Mouse (Mus musculus) layer of hippocampus, adult 11-12 months (tissue): ENCODE measurements at regions not wholly inside any gene's neighbourhood (a gene's known extent, or its start where the extent isn't known, plus 50 kb on each side); places are given as distances from the start of the nearest gene placed in this dataset.

ENCODE experiments used
- DNase-seq: peaks from one replicate; pipeline ENCODE4 v3.0.0; 2022; ENCODE audit warnings: low spot score

- no peak for DNase-seq
Measured at GRCm38 (mm10) chr12:106128944-106129724, 119.1 kb downstream of the Vrk1 start.

- no peak for DNase-seq
Measured at GRCm38 (mm10) chr12:106130071-106130676, 120.1 kb downstream of the Vrk1 start.

DNA sequence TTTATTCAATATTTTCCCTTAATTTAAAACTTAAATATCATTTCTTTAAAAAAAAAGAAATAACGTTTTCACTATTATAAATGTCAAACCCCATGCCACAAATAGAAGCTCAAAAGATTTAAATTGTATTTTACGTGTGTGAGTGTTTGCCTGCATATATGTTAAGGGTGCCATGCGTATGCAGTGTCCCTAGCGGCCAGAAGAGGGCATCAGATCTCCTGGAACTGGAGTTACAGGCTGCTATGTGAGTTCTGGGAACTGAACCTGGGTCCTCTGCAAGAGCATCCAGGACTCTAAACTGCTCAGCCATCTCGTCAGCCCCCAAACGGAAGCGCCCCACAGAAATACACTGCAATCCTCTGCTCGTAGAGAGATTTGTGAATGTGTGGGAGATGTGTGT lies 122.7 kb downstream of the Vrk1 start:
- DNase-seq = no peak

GRCm38 (mm10) chr12:106138466-106138865 lies 128.4 kb downstream of the Vrk1 start:
- DNase-seq = no peak

DNA sequence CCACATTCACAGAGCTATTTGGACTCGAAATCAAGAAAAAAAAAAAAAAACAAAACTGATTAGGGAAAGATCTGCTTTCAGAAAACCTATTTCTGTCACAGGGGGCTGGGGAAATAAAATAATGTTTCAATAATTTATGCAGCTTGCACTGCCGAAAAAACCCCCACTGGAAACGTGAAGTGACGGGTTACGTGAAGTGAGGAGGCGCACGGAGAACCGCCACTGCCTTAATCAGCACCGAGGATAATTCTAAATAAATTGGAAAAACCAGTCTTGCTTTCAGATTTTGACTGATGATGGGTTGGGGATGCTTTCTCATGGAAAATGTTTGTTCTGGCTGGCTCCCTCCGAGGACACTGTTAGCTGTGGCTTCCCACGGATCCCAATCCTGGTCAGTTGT lies 129.5 kb downstream of the Vrk1 start:
- DNase-seq = no peak

- no peak for DNase-seq
Measured at GRCm38 (mm10) chr12:106139927-106140326, 129.9 kb downstream of the Vrk1 start.

- no peak for DNase-seq
Measured at GRCm38 (mm10) chr12:106140671-106141070, 130.6 kb downstream of the Vrk1 start.

- DNase-seq = no peak
Measured at GRCm38 (mm10) chr12:106143548-106143947, 133.5 kb downstream of the Vrk1 start.

- peak; percentile 26 for DNase-seq
Measured at GRCm38 (mm10) chr12:106156837-106157236, 146.8 kb downstream of the Vrk1 start.

GRCm38 (mm10) chr12:106157827-106158226 lies 147.8 kb downstream of the Vrk1 start:
- DNase-seq = no peak

- DNase-seq = peak; percentile 25
Measured at GRCm38 (mm10) chr12:106158620-106159019, 148.6 kb downstream of the Vrk1 start.

DNA sequence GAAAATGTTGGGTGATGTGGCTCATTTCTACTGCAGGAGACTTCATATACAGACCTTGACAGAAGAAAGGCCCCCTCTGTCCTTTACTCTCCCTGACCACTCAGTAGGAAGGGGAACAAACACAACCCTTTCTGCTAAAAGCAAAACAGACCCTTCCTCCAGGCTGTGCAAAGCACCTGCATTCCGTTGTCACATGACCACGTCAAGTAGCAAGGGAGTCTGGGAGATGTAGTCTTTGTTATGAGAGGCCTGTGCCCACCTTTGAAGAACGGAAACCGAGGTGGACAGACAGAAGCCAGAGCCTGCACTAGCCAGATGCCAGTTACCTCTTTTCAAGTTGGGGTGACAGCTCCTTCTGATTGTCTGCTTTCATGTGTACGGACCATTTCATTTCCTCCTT lies 161.3 kb downstream of the Vrk1 start:
- no peak for DNase-seq

- DNase-seq = no peak
Measured at GRCm38 (mm10) chr12:106173211-106173610, 163.2 kb downstream of the Vrk1 start.

DNA sequence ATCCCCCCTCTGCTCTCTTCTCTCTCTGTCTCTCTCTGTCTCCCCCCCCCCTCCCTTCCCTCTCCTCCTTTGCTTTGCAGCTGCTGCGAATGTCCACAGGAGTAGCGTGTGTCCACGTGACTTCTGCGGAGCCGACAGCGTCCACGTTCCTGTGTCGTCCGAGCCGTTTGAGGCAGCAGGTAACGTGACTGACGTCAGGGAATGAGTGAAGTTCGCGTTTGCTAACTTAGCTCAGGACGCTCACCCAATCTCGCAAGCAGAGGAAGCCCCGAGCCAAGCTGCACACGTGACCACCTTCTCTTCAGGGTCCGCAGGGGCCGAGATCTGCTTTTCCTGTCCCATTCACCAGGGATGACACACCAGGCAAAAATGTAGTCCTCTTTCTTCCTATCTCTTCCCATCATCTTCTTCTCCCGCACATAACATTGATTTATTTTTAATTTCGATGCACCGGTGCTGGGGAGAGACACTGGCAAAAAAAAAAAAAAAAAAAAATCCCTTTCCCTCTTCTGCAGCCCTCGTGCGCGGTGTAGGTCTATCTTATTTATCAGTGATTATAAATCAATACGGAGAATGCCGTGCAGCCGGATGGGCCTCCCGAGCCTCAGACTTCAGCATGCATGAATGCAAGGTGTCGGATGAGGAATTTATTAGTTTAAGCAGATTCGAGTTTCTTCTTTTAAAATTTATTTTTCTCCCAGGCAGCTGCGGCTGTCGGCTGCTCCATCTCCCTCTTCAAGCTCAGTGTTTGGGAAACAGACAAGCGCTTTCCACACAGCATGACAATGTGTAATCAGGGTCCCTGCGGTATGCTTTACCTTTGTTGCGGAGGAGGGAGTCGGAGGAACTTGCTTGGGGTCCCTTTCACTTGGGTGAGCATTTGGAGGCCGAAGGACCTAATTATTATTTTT lies 164.3 kb downstream of the Vrk1 start:
- DNase-seq = no peak

- DNase-seq = no peak
Measured at GRCm38 (mm10) chr12:106174981-106175700, 165.1 kb downstream of the Vrk1 start.

- no peak for DNase-seq
Measured at GRCm38 (mm10) chr12:106177302-106177701, 167.3 kb downstream of the Vrk1 start.

GRCm38 (mm10) chr12:106177861-106178260 lies 167.8 kb downstream of the Vrk1 start:
- DNase-seq = no peak

- no peak for DNase-seq
Measured at GRCm38 (mm10) chr12:106178688-106179205, 168.7 kb downstream of the Vrk1 start.

- no peak for DNase-seq
Measured at GRCm38 (mm10) chr12:106182923-106183322, 172.9 kb downstream of the Vrk1 start.

GRCm38 (mm10) chr12:106183973-106184372 lies 173.9 kb downstream of the Vrk1 start:
- no peak for DNase-seq

GRCm38 (mm10) chr12:106185398-106186077 lies 175.5 kb downstream of the Vrk1 start:
- DNase-seq = peak; percentile 68
